Mouse (Mus musculus) cerebral cortex, adult 2 months (tissue): ENCODE measurements around the gene Sgca.

ENCODE experiments used
- WGBS: fragments of 180-500 bp; shearing (Covaris S2); methylation state at CpG from one replicate; pipeline ENCODE4 v1.1.7; 2018; 5-methylcytosine and 5-hydroxymethylcytosine counted together

Sgca gene

GRCm38 (mm10) chr11:94987341-94987740 is 11.2 kb upstream of the Sgca start:
- WGBS: 51% methylated on average over 6 of the region's 6 CpGs

DNA sequence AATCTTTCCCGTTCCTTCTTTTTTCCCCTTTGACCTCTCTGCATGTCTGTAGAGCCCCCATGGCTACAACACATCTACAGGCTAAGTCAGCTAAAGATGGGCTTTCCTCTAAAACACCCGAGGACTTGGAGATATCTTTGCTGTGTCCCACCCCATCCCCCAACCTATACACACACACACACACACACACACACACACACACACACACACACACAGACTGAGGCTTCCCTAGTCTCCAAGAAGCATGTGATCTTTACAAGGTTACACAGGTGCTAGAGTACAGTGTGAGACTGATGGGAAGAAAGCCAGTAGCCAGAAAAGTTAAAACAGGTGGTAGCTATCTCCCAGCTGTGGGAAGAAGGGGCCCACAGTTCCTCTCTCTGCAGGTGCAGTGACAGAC is 10.3 kb upstream of the Sgca start:
- WGBS: 77% methylated on average over 2 of the region's 2 CpGs

DNA sequence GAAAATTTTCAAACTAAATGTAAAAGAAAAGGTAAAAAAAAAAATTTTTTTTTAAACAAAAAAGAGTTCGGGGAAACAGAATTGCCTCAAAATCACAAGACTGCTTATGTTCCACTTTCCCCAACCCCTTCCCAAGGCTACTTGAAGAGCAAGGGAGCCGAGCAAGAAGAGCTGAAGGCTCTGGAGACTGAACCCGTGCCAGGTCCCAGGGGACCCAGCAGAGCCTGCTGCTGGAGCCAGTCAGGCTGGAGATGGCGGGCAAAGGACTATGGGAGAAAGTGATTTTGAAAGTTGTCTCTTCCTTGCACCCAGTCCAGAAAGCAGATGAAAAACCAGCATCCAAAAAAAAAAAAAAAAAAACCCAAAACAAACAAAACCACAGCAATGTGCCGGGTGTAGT is 9.7 kb upstream of the Sgca start:
- 78% methylated on average over 5 of the region's 5 CpGs for WGBS

DNA sequence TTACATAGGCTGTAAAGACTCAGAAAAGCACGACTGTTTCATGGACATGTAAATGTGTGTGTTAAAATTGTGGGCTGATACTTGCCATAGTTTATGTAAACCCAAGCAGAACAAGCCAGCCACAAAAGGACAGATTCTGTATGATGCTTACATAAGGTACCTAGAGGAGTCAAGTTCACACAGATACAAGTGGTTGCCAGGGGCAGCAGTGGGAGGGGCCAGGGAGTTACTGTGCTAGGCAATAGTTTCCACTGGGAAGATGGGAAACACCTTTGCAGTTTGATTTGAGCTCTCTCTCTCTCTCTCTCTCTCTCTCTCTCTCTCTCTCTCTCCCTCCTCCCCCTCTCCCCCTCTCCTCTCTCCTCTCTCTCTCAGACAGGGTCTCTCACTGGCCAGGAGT is 9.0 kb upstream of the Sgca start:
- WGBS: 17% methylated on average over 1 of the region's 1 CpGs

- WGBS: 68% methylated on average over 11 of the region's 11 CpGs
Observed at GRCm38 (mm10) chr11:94979462-94980179, 3.5 kb upstream of the Sgca start.

DNA sequence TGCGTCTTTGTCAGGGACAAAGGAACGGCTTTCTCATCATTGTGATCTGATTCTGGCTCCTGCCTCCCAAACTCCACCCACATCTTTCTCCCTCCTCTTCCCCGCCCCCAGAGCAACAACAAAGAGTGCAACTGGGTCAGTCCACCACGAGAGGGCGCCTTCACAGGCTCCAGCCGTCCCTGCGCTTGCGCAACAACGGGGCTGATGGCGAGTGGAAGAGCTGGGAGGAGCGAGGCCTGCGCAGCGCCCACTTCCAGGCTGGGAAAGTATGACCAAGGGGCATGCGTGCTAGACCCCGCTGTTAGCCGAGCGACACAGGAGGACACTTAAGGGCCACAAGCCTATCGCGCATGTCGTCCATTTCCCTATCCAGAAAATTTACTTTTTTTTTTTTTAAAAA is 2.8 kb upstream of the Sgca start:
- WGBS: under 1% methylated on average over 20 of the region's 20 CpGs

- 31% methylated on average over 9 of the region's 9 CpGs for WGBS
Observed at GRCm38 (mm10) chr11:94978178-94978915, 2.2 kb upstream of the Sgca start.

- WGBS: 67% methylated on average over 2 of the region's 2 CpGs
Observed at GRCm38 (mm10) chr11:94974951-94975350, 1.2 kb downstream of the Sgca start.

DNA sequence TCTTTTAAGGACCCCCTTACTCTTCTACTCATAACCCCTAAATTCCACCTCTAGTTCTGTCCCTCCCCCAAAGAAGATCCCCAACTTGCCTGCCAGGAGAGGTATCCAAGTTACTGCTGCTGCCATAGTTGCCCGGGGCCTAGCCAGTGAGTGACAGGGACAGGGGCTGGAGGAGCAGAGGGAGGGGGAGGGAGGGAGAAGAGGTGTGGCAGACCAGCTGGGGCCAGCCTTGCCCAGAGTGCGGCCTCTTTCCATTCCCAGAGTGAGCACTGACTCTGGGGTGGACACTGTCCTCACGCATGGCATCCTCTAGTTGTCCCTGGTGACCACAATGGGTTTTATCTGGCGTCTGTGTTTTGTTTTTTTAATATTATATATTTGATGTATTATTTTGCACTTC is 2.8 kb downstream of the Sgca start:
- 71% methylated on average over 4 of the region's 4 CpGs for WGBS

GRCm38 (mm10) chr11:94972887-94973286 is 3.2 kb downstream of the Sgca start:
- WGBS: 48% methylated on average over 5 of the region's 5 CpGs

DNA sequence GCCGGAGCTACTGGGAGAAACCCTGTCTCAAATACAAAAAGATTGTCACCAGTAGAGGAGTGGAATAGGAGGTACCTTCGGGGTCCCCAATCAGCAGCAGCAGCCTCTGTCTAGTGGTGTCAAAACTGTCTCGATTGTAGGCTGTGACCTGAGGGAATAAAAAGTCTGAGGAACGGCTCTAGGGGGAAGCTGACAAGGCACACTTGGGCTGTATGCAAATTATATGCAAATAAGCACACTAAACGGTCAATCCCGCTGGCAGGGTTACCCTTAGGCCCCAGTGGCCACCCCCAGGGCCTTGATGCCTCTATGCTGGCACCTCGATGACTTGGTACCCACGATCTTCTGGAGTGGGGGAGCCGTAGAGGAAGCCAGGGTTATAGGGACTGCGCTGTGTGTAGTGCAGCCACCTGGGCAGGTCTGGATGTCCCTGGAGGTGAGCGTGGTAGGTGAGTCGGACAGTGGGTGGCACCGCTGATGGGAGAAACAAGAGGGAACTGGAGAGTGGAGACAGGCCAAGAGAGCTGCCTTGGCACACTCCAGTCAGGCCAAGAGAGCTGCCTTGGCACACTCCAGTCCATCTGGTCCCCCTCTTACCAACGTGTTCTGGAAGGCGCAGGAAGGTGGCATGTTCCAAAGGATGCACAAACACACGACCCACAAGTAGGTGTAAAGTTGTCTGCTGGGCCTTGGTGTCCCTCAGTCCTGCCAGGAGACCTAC is 4.1 kb downstream of the Sgca start:
- WGBS: 61% methylated on average over 16 of the region's 16 CpGs

DNA sequence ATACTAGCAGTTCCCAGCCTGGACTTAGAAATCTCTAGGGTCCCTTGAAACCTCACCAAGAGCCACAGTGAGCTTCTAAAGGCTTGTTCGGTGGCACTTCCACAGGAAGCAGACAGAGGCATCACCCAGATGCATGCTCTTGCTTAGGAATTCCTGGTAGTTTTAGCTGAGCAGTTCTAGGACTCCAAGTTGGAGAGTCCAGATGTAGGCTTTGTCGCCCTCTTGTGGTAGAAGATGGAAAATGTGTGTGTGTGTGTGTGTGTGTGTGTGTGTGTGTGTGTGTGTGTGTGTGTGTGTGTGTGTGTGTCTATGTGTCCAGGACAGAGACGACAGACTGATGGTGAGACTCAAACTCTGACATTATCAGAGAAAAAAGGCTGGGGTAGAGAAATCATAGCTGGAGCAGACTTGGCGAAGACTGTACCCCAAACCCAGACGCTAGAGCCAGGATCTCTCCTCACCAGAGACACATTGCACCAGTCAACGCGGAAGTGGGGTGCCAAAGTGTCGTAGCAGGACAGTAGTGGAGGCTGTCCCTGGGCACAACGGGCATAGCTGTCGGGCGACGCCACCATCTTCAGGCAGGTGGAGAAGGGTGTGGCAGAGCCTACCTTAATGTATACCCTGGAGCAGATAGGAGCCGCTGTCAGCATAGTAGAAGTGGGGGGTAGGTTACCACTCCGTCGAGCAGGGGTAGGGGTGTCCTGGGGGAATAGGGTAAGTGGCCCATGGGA is 5.8 kb downstream of the Sgca start:
- WGBS: 54% methylated on average over 15 of the region's 15 CpGs

DNA sequence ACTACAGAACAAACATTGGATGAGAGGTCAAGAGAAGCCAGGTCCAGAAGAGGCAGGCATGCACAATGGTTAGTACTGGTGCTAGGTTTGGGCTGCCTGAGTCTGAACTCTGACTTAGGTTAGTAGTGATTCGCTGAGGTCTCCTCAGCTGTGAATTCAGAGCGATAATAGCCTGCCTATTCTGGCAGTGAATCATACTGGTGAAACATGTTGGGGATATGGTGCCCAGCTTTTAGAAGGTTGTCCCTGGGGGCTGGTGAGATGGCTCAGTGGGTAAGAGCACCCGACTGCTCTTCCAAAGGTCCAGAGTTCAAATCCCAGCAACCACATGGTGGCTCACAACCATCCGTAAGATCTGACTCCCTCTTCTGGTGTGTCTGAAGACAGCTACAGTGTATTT is 6.4 kb downstream of the Sgca start:
- 86% methylated on average over 4 of the region's 4 CpGs for whole genome bisulfite sequencing

DNA sequence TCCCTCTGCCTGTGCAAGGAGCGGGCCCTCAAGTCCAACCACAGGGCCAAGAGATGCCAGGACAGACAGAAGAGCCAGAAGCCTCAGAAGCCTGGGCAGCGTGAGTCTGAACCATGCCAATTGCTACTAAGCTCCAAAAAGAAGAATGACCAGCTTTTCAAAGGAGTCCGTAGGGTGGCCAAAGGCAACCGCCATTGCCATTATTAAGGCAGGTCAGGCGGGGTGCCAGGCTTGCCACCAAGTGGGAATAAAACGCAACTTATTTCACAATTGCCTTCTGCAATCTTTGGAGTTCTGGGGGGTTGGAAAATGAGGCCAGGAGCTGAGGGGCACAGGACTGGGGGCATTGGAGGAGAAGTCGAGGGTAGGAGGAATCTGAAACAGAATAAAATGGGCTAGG is 7.9 kb downstream of the Sgca start:
- WGBS: 81% methylated on average over 7 of the region's 7 CpGs

GRCm38 (mm10) chr11:94967419-94967818 is 8.7 kb downstream of the Sgca start, which contains the start of gene Hils1:
Gene Hils1 (plus strand): TSS chr11:94967593.
- WGBS: 58% methylated on average over 4 of the region's 4 CpGs

GRCm38 (mm10) chr11:94962534-94963101 is 13.5 kb downstream of the Sgca start:
- WGBS: 79% methylated on average over 5 of the region's 5 CpGs

GRCm38 (mm10) chr11:94958065-94958858 is 17.9 kb downstream of the Sgca start:
- 51% methylated on average over 8 of the region's 8 CpGs for WGBS

DNA sequence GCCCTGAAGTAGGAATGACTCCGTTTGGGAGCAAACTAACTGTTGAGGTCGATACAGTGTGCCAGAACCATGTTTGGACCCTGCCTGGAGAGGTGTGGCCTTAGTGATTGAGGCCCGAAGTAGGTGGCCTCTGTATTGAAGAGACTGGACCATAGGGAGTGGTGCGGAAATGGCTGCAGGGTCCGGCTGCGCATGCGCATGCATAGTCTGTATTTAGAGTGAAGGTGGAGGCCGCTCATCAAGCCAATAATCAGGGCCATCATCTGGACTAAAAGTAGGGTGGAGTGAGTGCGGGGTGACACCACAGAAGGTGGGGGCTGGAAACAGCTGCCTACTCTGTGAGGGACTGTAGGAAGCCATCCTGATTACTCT is 18.4 kb downstream of the Sgca start:
- WGBS: 87% methylated on average over 9 of the region's 9 CpGs

- 63% methylated on average over 9 of the region's 9 CpGs for WGBS
Observed at GRCm38 (mm10) chr11:94955103-94955502, 21.0 kb downstream of the Sgca start.

DNA sequence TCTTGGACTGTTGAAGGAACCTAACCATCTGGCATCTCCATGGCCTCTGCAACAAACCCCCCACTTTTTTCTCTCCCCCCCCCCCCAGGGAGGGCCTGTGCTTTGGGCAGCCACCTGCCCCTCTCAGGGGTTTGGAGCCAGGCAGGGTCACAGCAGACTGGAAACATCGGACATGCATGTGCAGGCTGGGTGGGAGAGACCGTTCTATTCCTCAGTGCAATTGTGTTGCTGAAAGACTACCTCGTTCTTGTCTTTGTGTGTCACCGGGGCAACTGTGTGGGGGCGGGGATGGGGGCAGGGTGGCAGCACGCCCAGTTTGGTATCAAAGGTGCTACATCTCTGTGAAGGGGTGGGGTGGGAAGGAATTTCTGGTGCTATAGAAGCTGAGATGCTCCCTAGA is 24.0 kb downstream of the Sgca start:
- WGBS: 24% methylated on average over 6 of the region's 6 CpGs

DNA sequence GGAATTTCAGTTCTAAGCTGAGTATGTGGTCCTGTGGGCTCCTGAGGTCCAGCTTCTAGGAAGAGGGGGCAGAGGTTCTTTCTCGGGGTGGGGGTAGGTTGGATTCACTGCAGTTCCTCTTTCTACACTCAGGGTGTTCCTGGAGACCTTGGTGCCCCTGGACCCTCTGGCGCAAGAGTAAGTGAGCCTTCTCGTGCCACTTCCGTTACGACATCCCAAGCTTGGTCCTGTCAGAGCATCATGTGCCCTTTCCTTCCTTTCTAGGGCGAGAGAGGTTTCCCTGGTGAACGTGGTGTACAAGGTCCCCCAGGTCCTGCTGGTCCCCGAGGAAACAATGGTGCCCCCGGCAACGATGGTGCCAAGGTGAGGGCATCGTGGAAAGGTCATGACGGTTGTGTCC is 30.9 kb downstream of the Sgca start:
- WGBS: 87% methylated on average over 12 of the region's 12 CpGs
